Mouse (Mus musculus): Measurements from ENCODE around the gene Neu1. TPM values are rescaled to one million over a fixed set of nuclear protein-coding genes. Genes with fewer than 3 reads are reported as not detected.
"Not testable (repeated sequence)": the region's sequence is repeated elsewhere in the genome, so short reads cannot be mapped to it uniquely, and the experiment has no call there.

Neu1 gene
- polyA plus RNA-seq, 1 experiment from 2014 or later: 18.9 TPM

DNA sequence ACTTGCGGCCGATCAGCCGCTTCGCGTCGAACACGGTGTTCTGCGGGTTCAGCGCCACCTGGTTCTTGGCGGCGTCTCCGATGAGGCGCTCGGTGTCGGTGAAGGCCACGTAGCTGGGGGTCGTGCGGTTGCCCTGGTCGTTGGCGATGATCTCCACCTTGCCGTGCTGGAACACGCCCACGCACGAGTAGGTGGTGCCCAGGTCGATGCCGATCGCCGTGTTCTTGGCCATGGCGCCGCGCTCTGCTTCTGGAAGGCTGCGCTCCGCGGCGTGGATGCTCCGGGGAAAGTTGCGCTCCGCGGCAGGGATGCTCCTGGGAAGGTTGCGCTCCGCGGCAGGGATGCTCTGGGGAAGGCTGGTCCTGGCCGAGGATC, 40.6 kb downstream of the Neu1 start:
- Histone ChIP-seq H3K4me3 (ENCODE audit: low read depth, low read length) (peak overlapping the region; percentile 18; the same call in 1 of the 2 replicates), H3K4me2 (replicated peaks; ENCODE audit: low read depth) (peak overlapping the region; percentile 39; the same call in 1 of the 2 replicates)
- DNase-seq (ENCODE audit: low spot score); H3K27ac ChIP-seq (replicated peaks); H3K4me1 ChIP-seq (replicated peaks; ENCODE audit: control insufficient read depth, insufficient read depth); H3K36me3 ChIP-seq (ENCODE audit: control insufficient read depth, insufficient read depth, low read length); H3K27me3 ChIP-seq (ENCODE audit: control insufficient read depth, insufficient read depth, low read length); H3K9ac ChIP-seq (ENCODE audit: low read length); ATAC-seq (ENCODE audit: low FRiP score, low TSS enrichment); H3K9me3 ChIP-seq (ENCODE audit: control insufficient read depth, low read length): not testable (repeated sequence)
- 0% methylated on average over 8 of the region's 43 CpGs for WGBS

DNA sequence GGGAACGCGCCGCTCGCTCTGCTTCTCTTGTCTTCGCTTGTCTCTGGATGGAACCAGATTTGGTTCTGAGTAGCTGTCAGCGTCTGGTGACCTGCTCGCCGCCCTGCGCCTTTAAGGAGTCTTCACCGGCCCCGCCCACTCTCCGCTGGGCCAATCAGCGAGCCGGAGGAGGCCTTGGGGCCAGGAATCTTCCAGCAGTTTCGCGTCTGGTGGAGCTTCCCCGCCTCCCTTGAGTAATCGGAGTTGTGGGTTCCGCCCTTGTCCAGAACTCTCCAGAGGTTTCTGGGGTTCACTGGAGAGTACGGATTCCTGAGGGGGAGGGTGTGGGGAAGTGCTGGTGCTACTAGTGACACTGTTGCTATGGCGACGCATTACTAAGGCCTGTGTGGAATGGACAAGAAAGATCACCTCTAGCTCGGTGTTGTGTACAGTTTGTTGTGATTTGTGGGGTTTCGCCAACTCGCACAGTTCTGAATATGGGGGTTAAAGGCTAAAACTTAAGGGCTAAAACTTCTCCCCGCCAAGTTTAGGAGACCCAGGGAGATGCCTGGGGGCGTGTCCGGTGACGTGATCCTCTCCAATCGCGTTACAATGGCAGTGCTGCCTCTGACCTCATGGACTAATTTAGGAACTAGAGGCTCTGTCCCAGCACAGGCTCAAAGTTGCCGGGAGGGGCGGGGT, 41.2 kb downstream of the Neu1 start, which contains the start of the genes Hspa1a and Hspa1l:
Gene Hspa1a (minus strand): TSS at position 88 of the 681 bp plus-strand sequence.
Gene Hspa1l (plus strand): TSS at position 635 of the 681 bp plus-strand sequence.
- DNase-seq (ENCODE audit: low spot score): peak; percentile 78

DNA sequence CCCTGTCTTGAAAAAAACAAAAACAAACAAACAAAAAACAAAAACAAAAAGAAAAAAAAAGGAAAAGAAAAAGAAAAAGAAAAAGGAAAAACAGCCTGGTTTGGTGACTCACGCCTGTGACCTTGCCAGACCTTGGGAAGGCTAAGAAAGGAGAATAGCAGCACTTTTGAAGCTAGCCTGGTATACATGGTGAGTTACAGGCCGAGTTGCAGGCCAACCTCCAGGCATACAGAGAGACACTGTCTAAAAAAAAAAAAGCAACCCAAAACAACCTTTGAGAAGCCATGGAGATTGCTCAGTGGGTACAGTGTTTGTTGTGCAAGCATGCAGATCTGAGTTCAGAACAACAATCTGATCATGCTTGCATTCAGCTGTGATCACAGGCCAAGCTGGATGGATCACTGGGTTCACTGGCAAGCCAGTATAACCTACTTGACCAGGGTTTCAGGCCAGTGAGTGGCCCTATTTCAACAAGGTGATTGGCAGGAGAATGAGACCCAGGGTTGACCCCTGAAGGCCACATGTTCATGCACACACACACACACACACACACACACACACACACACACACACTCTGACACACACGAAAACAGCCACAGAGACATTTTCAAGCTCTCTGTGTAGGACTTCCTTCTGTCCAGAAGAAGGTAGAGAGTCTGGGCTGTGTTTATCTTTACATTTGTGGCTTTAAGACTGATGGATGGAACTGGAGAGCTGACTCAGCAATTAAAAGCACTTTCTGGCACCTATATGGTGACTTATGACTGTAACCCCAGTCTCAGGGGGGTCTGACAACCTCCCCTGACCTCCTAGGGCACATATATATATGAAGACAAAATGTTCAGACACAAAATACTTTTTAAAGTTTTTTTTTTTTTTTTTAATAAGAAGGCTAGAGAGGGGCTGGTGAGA, 44.8 kb downstream of the Neu1 start:
- H3K4me1 ChIP-seq (replicated peaks; ENCODE audit: control insufficient read depth, insufficient read depth): no peaks in the 10 kb centered on the region
- H3K9me3 ChIP-seq (ENCODE audit: control insufficient read depth, low read length): no peaks in the 10 kb centered on the region
- H3K4me2 ChIP-seq (replicated peaks; ENCODE audit: low read depth): no peak overlapping the region
- H3K27me3 ChIP-seq (ENCODE audit: control insufficient read depth, insufficient read depth, low read length): no peaks in the 10 kb centered on the region
- TF ChIP-seq CTCF (IDR thresholded peaks at IDR 0.05; ENCODE audit: low read depth) (no peak), EP300 (optimal IDR thresholded peaks at IDR 0.05) (no peak)
- no peak overlapping the region for H3K9ac ChIP-seq (ENCODE audit: low read length)
- no peaks in the 10 kb centered on the region for H3K36me3 ChIP-seq (ENCODE audit: control insufficient read depth, insufficient read depth, low read length)
- WGBS: 81% methylated on average over 3 of the region's 3 CpGs
- no peak overlapping the region for H3K27ac ChIP-seq (replicated peaks)
- ATAC-seq (ENCODE audit: low FRiP score, low TSS enrichment): no peak
- DNase-seq (ENCODE audit: low spot score): no peak
- no peak overlapping the region for H3K4me3 ChIP-seq (ENCODE audit: low read depth, low read length)

More for the DNA sequence above, 41.2 kb downstream of the Neu1 start, which contains the start of the genes Hspa1a and Hspa1l:
- Histone ChIP-seq H3K4me3 (ENCODE audit: low read depth, low read length) (peak within 1 kb of the TSS; percentile 24), H3K4me2 (replicated peaks; ENCODE audit: low read depth) (peak within 1 kb of the TSS; percentile 54), H3K9ac (ENCODE audit: low read length) (peak within 1 kb of the TSS; percentile 27; the same call in 1 of the 2 replicates), H3K27ac (replicated peaks) (peak within 1 kb of the TSS; percentile 61)
- peak; percentile 96 for ATAC-seq (ENCODE audit: low FRiP score, low TSS enrichment)
- not testable (repeated sequence) for H3K27me3 ChIP-seq (ENCODE audit: control insufficient read depth, insufficient read depth, low read length); H3K4me1 ChIP-seq (replicated peaks; ENCODE audit: control insufficient read depth, insufficient read depth); H3K9me3 ChIP-seq (ENCODE audit: control insufficient read depth, low read length); H3K36me3 ChIP-seq (ENCODE audit: control insufficient read depth, insufficient read depth, low read length)
- WGBS: under 1% methylated on average over 26 of the region's 33 CpGs

DNA sequence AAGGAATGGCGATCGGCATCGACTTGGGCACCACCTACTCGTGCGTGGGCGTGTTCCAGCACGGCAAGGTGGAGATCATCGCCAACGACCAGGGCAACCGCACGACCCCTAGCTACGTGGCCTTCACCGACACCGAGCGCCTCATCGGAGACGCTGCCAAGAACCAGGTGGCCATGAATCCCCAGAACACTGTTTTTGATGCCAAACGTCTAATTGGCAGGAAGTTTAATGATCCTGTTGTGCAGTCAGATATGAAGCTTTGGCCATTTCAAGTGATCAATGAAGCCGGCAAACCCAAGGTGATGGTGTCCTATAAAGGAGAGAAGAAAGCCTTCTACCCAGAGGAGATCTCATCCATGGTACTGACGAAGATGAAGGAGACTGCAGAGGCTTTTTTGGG, 45.9 kb downstream of the Neu1 start:
- Histone ChIP-seq H3K36me3 (ENCODE audit: control insufficient read depth, insufficient read depth, low read length) (no peaks in the 10 kb centered on the region), H3K9me3 (ENCODE audit: control insufficient read depth, low read length) (no peaks in the 10 kb centered on the region), H3K4me2 (replicated peaks; ENCODE audit: low read depth) (no peak overlapping the region), H3K9ac (ENCODE audit: low read length) (no peak overlapping the region), H3K4me3 (ENCODE audit: low read depth, low read length) (no peak overlapping the region), H3K27ac (replicated peaks) (no peak overlapping the region), H3K27me3 (ENCODE audit: control insufficient read depth, insufficient read depth, low read length) (no peaks in the 10 kb centered on the region), H3K4me1 (replicated peaks; ENCODE audit: control insufficient read depth, insufficient read depth) (no peaks in the 10 kb centered on the region)
- no peak for DNase-seq (ENCODE audit: low spot score)
- no peak for TF ChIP-seq CTCF (IDR thresholded peaks at IDR 0.05; ENCODE audit: low read depth)
- no peak for TF ChIP-seq EP300 (optimal IDR thresholded peaks at IDR 0.05)
- no peak for ATAC-seq (ENCODE audit: low FRiP score, low TSS enrichment)
- whole genome bisulfite sequencing: 94% methylated on average over 20 of the region's 20 CpGs

DNA sequence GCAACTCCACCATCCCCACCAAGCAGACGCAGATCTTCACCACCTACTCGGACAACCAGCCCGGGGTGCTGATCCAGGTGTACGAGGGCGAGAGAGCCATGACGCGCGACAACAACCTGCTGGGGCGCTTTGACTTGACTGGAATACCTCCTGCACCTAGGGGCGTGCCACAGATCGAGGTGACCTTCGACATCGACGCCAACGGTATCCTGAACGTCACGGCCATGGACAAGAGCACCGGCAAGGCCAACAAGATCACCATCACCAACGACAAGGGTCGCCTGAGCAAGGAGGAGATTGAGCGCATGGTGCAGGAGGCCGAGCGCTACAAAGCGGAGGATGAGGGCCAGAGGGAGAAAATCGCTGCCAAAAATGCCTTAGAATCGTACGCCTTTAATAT, 47.2 kb downstream of the Neu1 start:
- Histone ChIP-seq H3K4me1 (replicated peaks; ENCODE audit: control insufficient read depth, insufficient read depth) (no peaks in the 10 kb centered on the region), H3K4me3 (ENCODE audit: low read depth, low read length) (no peak overlapping the region), H3K36me3 (ENCODE audit: control insufficient read depth, insufficient read depth, low read length) (no peaks in the 10 kb centered on the region), H3K4me2 (replicated peaks; ENCODE audit: low read depth) (no peak overlapping the region), H3K9ac (ENCODE audit: low read length) (no peak overlapping the region), H3K27ac (replicated peaks) (no peak overlapping the region), H3K9me3 (ENCODE audit: control insufficient read depth, low read length) (no peaks in the 10 kb centered on the region), H3K27me3 (ENCODE audit: control insufficient read depth, insufficient read depth, low read length) (no peaks in the 10 kb centered on the region)
- DNase-seq (ENCODE audit: low spot score) (no peak), ATAC-seq (ENCODE audit: low FRiP score, low TSS enrichment) (no peak)
- WGBS: 89% methylated on average over 27 of the region's 27 CpGs
- TF ChIP-seq EP300 (optimal IDR thresholded peaks at IDR 0.05) (no peak), CTCF (IDR thresholded peaks at IDR 0.05; ENCODE audit: low read depth) (no peak)

DNA sequence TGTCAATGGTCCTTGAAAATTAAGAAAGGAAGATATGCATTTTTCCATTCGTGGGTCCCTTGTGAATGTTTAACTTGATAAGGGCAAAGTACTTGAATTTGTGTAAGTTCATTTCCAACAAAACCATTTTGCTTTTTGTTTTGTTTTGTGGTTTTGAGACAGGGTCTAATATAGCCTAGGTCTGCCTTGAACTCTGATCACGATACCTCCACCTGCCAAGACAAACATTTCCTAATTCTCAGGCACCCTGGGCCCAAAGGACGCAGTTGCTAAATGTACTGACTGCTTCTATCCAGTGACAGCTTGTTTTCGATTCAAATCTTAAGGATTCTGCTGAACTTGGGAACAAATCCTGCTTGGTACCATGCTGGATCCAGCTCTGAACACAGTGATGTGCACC, 48.6 kb downstream of the Neu1 start:
- H3K4me3 ChIP-seq (ENCODE audit: low read depth, low read length): no peak overlapping the region
- H3K9me3 ChIP-seq (ENCODE audit: control insufficient read depth, low read length): no peaks in the 10 kb centered on the region
- no peaks in the 10 kb centered on the region for H3K27me3 ChIP-seq (ENCODE audit: control insufficient read depth, insufficient read depth, low read length)
- H3K4me1 ChIP-seq (replicated peaks; ENCODE audit: control insufficient read depth, insufficient read depth): no peaks in the 10 kb centered on the region
- H3K27ac ChIP-seq (replicated peaks): no peak overlapping the region
- DNase-seq (ENCODE audit: low spot score): no peak
- ATAC-seq (ENCODE audit: low FRiP score, low TSS enrichment): no peak
- H3K36me3 ChIP-seq (ENCODE audit: control insufficient read depth, insufficient read depth, low read length): no peaks in the 10 kb centered on the region
- no peak for TF ChIP-seq CTCF (IDR thresholded peaks at IDR 0.05; ENCODE audit: low read depth)
- TF ChIP-seq EP300 (optimal IDR thresholded peaks at IDR 0.05): no peak
- no peak overlapping the region for H3K4me2 ChIP-seq (replicated peaks; ENCODE audit: low read depth)
- 90% methylated on average over 4 of the region's 4 CpGs for WGBS
- H3K9ac ChIP-seq (ENCODE audit: low read length): no peak overlapping the region
